Mouse (Mus musculus) layer of hippocampus, postnatal 10 days (tissue): ENCODE results near the gene Srsf10. TPM values are rescaled to one million over a fixed set of nuclear protein-coding genes. Genes with fewer than 3 reads are reported as not detected.

Experiments
- DNase-seq, 2 experiments: peaks; one replicate each; pipeline ENCODE4 v3.0.0; 2021; ENCODE audit warnings: low spot score in 2 of 2
- total RNA-seq, 2 experiments: library from RNA; stranded (reverse); gene quantifications; 2 replicates each; pipeline ENCODE4 v1.2.3; 2021

Gene Srsf10
- total RNA-seq, 2 experiments from 2014 or later, result 86.7 to 88.2 TPM

- no peak for DNase-seq
These were observed 27.9 kb downstream of the Srsf10 start for GRCm38 (mm10) chr4:135883401-135883851.

DNA sequence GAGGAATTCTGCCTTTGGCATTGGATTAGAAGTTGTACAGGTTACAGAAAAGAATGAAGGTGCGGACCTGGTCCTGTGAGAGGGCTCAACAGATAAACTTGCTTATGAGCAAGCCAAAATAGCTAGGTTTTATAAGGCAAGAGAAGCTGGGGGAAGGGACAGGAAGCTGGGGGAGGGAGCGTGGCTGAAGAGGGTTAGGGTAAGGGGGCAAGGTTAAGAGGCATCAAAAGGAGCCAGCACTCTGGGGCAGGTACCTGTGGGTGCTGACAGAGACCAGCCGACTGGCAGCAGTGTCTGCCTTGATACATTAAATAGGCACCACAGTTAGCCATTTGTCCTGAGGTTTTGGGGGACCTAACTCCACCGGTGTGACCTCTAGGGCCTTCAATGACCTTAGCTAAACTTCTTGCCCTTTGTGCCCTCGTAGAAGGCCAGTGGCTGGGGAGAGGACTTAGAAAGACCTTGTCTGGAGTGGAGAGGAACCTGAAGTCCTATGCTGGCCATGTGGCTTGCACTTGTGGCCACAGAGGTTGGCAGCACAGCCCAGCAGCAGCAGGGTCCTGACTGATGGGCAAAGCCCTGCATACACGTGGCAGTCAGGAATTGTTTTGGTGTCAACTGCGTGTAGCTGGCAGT, 28.5 kb downstream of the Srsf10 start:
- DNase-seq, result no peak

DNA sequence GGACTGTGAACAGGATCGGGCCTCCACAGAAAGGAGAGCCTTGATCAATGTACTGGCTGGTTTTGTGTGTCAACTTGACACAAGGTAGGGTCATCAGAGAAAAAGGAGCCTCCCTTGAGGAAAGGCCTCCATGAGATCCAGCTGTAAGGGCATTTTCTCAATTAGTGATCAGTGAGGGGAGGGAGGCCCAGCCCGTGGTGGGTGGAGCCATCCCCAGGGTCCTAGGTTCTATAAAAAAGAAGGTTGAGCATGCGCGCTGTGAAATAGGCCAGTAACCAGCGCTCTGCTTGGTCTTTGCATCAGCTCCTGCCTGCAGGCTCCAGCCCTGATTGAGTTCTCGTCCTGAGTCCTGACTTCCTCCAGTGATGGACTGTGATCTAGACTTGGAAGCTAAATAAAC, 29.0 kb downstream of the Srsf10 start:
- no peak for DNase-seq

- no peak for DNase-seq
These were observed 30.1 kb downstream of the Srsf10 start for GRCm38 (mm10) chr4:135885676-135886075.

DNA sequence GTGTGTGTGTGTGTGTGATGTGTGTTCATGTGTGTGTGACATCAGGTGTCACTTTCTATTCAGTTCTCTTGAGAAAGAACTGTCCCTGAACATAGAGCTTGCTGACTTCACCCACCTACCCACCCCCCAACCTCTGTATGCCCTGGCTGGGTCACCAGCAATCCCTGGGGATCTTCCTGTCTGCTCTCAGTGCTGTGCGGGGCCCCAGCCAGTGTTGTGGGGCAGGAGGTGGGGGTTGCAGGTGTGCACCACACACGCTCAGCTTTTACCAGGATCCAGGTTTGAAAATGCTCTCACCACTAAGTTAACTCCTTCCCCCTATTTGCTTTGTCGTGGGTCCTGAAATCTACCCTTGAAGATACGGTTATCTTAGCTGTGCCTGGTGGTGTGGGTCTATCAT, 30.6 kb downstream of the Srsf10 start:
- no peak for DNase-seq

GRCm38 (mm10) chr4:135888448-135889057, 33.0 kb downstream of the Srsf10 start:
- no peak for DNase-seq

GRCm38 (mm10) chr4:135889146-135889883, 33.8 kb downstream of the Srsf10 start:
- DNase-seq, result no peak

- peak; percentile 74 to 78 for DNase-seq
These were observed 34.3 kb downstream of the Srsf10 start for GRCm38 (mm10) chr4:135889884-135890283.

DNA sequence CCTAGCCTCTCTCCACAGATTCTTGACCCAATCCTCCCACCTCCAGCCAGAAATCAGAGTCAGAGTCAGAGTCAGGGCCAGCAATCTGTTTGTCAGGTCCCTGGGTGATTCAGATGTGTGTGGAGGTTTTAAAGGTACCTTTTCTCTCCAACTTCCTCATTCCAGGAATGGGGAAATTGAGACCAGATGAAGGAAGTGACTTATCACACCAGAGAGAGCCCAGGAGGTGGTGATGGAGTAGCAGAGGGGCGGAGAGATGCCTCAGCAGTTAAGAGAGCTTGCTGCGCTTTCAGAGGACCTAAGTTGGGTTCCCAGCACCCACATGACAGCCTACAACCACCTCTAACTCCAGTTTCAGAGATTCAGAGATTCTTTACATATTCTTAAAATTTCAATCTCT, 36.0 kb downstream of the Srsf10 start:
- DNase-seq, result no peak

DNA sequence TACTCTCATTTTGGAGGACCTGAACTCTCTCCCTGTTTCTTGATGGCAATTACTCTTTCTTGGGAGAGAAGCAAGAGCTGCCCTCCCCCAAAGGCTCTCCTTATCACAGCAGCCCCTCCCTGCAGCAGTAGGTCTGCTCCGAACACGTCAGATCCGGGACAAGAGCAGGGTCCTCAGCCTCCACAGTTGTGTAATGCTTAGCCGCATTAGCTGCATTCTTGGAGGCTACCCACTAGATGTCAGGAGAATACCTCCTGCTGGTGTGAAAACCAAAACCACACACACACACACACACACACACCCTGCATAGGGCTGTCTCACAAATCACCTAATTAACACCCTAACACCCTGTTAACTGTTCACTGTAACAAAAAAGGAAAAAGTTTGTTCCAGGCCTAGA, 37.3 kb downstream of the Srsf10 start:
- DNase-seq, result no peak

DNA sequence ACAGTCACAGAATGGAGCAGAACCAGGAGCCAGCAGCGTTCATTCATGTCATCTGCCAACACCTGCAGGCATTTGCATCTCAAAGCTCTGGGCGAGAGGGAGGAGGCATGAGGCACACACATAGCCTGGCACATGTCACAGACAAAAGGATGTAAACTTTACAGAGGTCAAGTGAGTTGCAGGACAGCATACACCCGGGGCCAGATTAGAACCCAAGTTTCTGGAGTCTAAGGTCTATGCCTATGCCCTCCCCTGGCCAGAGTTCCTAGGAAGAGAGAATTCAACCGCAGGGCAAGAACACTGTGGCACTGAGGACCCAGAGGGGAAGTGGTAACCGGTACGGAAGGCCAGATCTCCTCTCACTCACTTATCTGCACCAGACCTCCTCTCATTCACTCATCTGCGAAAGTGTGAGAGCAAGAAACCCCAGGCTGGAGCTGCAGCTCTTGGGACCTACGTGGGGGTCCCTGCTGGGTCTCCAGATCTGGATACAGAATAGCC, 39.6 kb downstream of the Srsf10 start, which contains the start of gene Cnr2:
Cnr2 (plus strand) TSS at position 324 of the 501 bp plus-strand sequence.
- DNase-seq, result no peak

- DNase-seq, result no peak
These were observed 40.6 kb downstream of the Srsf10 start for GRCm38 (mm10) chr4:135896157-135896556.

- DNase-seq, result no peak
These were observed 43.0 kb downstream of the Srsf10 start for GRCm38 (mm10) chr4:135898380-135899049.

DNA sequence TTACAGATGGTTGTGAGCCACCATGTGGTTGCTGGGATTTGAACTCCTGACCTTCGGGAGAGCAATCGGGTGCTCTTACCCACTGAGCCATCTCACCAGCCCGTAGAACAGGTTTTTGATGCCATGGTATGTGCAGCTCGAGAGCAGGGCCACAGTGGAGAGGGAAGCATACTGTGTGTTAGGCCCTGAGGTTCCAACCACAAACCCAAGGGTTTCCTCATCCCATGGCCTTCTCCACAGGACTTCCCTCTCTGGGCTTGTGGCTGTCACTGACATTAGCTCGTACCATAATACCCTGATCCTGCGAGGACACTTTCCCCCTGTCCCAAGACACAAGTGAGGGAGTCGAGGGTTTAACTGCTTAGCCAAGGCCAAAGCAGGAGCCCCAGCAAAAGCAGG, 43.5 kb downstream of the Srsf10 start:
- no peak for DNase-seq

- DNase-seq, result no peak
These were observed 44.5 kb downstream of the Srsf10 start for GRCm38 (mm10) chr4:135900008-135900407.

GRCm38 (mm10) chr4:135902606-135903242, 47.2 kb downstream of the Srsf10 start:
- DNase-seq, result no peak

DNA sequence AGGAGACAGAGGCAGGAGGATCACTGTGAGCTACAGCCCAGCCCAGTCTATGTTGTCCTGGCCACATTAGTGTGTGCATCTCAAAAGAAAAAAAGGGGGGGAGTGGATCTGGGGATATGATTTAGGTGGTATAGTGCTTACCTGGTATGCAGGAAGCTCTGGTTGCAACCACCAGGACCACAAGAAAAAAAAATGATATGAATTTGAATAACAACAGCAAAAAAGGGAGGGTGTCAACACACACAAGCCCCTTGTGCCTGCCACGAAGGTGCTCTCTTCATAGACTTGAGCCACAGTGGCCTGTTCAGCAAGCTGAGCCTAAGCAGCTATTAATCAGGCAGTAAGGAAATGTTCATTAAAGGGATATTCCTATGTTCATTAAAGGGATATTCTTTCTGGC, 49.3 kb downstream of the Srsf10 start:
- DNase-seq, result no peak

DNA sequence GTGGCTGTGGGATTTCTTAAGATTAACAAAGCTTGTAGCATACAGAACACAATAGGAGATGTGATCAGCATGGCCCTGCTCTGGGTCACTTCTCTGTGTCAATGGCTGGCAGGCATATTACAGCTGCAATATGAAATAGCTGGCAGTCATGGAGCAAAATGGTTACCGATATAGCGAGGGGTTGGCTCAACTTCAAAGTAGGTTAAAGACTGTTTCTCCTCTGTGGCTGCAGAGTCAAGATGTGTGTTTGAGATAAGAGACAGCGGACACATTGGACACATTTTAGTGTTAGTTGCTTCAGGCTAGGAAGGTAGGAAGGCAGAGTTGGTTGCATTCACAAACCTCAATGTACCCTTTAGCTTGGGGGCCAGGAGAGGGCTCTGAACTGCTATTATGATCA, 51.1 kb downstream of the Srsf10 start:
- no peak for DNase-seq

- DNase-seq, result no peak
These were observed 53.9 kb downstream of the Srsf10 start for GRCm38 (mm10) chr4:135909326-135910066.

DNA sequence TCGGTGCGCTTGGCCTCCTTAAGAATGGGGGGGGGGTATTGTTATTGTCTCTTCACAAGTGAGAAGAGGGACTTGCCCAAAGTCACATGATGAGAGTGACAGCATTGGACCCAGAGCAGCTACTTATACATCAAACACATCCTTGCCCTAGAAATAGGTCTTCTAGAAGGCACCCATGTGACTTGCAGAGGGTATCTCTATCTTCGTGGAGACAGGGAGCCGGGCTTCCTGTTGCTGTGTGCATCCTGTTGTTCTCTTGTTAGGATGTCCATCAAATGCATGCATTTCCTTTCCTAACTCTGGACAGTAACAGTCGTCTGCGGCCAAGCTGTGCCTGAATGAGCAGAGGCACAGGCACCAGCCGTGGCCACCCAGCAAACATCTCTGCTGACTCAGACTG, 56.0 kb downstream of the Srsf10 start:
- no peak for DNase-seq
